19 mouse cellular contexts compared by ENCODE assay signal in genomic region chr13:72714793-72715192, GRCm38 (mm10).
"Had no signal": no experiment of that assay in that cellular context is flagged by ENCODE, and none has a peak within 500 bp of the region (broad histone marks: within the 10 kb centered on the region; RNA-seq: fewer than 3 reads in every experiment).

No protein-coding gene starts in this region.

- H3K9me3 ChIP-seq: kidney, embryonic 15.5 days; limb, embryonic 12.5 days; limb, embryonic 15.5 days; midbrain, embryonic 12.5 days; midbrain, embryonic 15.5 days; neural tube, embryonic 13.5 days; stomach, embryonic 15.5 days had no signal

- H3K4me3 ChIP-seq: kidney, embryonic 15.5 days; limb, embryonic 12.5 days; limb, embryonic 15.5 days; midbrain, embryonic 12.5 days; midbrain, embryonic 15.5 days; neural tube, embryonic 13.5 days; stomach, embryonic 15.5 days had no signal

- H3K27me3 ChIP-seq: limb, embryonic 15.5 days; midbrain, embryonic 15.5 days; stomach, embryonic 15.5 days had no signal

- H3K36me3 ChIP-seq: kidney, embryonic 15.5 days; limb, embryonic 12.5 days; limb, embryonic 15.5 days; midbrain, embryonic 12.5 days; midbrain, embryonic 15.5 days; neural tube, embryonic 13.5 days; stomach, embryonic 15.5 days had no signal

- DNase-seq: kidney, postnatal 10 days; kidney, postnatal 36 days; liver, postnatal 0 days; lung, embryonic 14.5 days; retina, postnatal 1 day; right cerebral cortex, postnatal 25 days; spleen, adult 18-20 months; thymus, postnatal 36 days had no signal

- ATAC-seq: liver, postnatal 0 days; lung, postnatal 0 days; midbrain, embryonic 15.5 days had no signal

- H3K4me2 ChIP-seq: kidney, embryonic 15.5 days; limb, embryonic 12.5 days; limb, embryonic 15.5 days; liver, embryonic 11.5 days; lung, embryonic 14.5 days; midbrain, embryonic 12.5 days; midbrain, embryonic 15.5 days; neural tube, embryonic 13.5 days; stomach, embryonic 15.5 days had no signal

- H3K4me1 ChIP-seq: kidney, embryonic 15.5 days; limb, embryonic 12.5 days; midbrain, embryonic 12.5 days; midbrain, embryonic 15.5 days; neural tube, embryonic 13.5 days; stomach, embryonic 15.5 days had no signal

- H3K9ac ChIP-seq: kidney, embryonic 15.5 days; limb, embryonic 12.5 days; limb, embryonic 15.5 days; liver, embryonic 14.5 days; liver, postnatal 0 days; lung, embryonic 14.5 days; midbrain, embryonic 12.5 days; midbrain, embryonic 15.5 days; neural tube, embryonic 13.5 days; stomach, embryonic 15.5 days had no signal

- H3K27ac ChIP-seq: kidney, embryonic 15.5 days; limb, embryonic 12.5 days; limb, embryonic 15.5 days; liver, embryonic 14.5 days; macrophage; midbrain, embryonic 12.5 days; midbrain, embryonic 15.5 days; neural tube, embryonic 13.5 days; stomach, embryonic 15.5 days had no signal
